Mouse (Mus musculus): ENCODE measurements around the gene Adam12. TPM values are rescaled to one million over a fixed set of nuclear protein-coding genes. Genes with fewer than 3 reads are reported as not detected.

The Adam12 gene
- polyA plus RNA-seq, 1 experiment from 2014 or later, result 24.7 TPM

DNA sequence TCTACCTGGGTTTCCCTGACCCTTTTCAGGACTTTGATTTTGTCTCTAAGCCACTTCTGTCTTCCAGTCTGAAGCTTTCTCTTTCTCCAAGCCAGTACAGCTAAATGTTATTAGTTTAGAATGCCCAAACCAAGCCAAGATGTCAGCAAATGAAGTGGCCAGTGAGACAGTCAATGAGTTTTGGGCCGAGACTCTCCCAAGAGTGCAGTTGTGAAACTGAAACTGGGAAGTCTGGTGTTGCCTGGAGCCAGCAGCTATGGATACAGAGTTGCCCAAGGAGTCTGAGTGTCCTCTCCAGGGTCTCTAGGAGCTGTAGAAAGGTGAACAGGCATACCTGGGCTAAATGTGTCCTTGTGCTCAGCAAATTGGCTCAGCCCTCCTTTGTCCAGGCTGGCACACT, 260.9 kb downstream of the Adam12 start:
- 79% methylated on average over 1 of the region's 1 CpGs for WGBS
- H3K27ac ChIP-seq (replicated peaks; ENCODE audit: low read depth, low read length), result no peak overlapping the region
- H3K9me3 ChIP-seq (ENCODE audit: control insufficient read depth, low read length), result no peaks in the 10 kb centered on the region
- DNase-seq (ENCODE audit: low spot score), result no peak
- H3K4me2 ChIP-seq (ENCODE audit: low read depth, low read length), result no peak overlapping the region
- ATAC-seq (ENCODE audit: low read depth), result no peak
- H3K4me3 ChIP-seq (ENCODE audit: low read depth, low read length), result no peak overlapping the region
- no peaks in the 10 kb centered on the region for H3K27me3 ChIP-seq (replicated peaks; ENCODE audit: control insufficient read depth, insufficient read depth, low read length)
- H3K9ac ChIP-seq (ENCODE audit: low read depth, low read length), result no peak overlapping the region
- no peaks in the 10 kb centered on the region for H3K36me3 ChIP-seq (ENCODE audit: control insufficient read depth, insufficient read depth, low read length)
- peaks cover 7% of the 10 kb centered on the region; the same call in 1 of the 2 replicates for H3K4me1 ChIP-seq (ENCODE audit: control insufficient read depth, insufficient read depth, low read length)

DNA sequence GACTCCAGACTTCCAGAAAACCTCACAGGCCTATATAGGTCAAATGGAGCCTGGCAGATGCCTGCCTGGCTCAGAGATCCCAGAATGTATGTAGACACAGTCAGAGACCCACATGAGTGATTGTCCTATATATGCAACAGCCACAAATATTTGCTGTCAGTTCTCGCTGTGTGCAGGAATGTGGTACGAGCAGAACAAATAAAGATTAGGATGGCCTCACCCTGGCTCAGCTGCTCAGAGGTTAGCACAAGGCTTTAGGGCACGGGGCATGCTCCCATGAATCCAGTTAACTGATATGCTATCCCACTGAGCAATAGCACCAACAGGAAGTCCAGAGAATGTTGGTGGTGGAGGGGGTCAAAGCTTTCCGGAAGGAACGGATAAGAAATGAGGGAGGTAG, 261.5 kb downstream of the Adam12 start:
- H3K4me2 ChIP-seq (ENCODE audit: low read depth, low read length), result no peak overlapping the region
- no peak for ATAC-seq (ENCODE audit: low read depth)
- H3K4me3 ChIP-seq (ENCODE audit: low read depth, low read length), result no peak overlapping the region
- peaks cover under 1% of the 10 kb centered on the region; the same call in 1 of the 2 replicates for H3K4me1 ChIP-seq (ENCODE audit: control insufficient read depth, insufficient read depth, low read length)
- H3K27ac ChIP-seq (replicated peaks; ENCODE audit: low read depth, low read length), result no peak overlapping the region
- 57% methylated on average over 5 of the region's 5 CpGs for WGBS
- H3K27me3 ChIP-seq (replicated peaks; ENCODE audit: control insufficient read depth, insufficient read depth, low read length), result no peaks in the 10 kb centered on the region
- H3K9me3 ChIP-seq (ENCODE audit: control insufficient read depth, low read length), result no peaks in the 10 kb centered on the region
- no peaks in the 10 kb centered on the region for H3K36me3 ChIP-seq (ENCODE audit: control insufficient read depth, insufficient read depth, low read length)
- no peak for DNase-seq (ENCODE audit: low spot score)
- no peak overlapping the region for H3K9ac ChIP-seq (ENCODE audit: low read depth, low read length)

DNA sequence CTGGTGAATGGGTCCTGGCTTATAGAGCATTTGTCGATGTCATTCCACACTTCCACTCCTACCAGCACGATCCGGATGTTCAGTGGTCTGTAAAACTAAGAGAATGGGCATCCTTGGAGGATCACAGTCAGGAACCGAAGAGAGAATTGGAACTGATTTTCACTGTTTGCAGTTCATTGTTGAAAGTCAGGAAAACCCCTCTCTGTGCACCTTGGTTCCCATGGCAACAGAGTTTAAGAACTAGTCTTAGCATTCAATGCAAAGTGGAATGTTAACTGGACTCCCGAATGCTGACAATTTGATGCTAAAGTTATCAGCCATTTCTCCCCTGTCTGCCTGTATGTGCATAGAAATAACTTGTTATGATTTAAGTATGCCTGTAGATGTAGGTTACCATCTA, 264.0 kb downstream of the Adam12 start:
- Histone ChIP-seq H3K27ac (replicated peaks; ENCODE audit: low read depth, low read length) (no peak overlapping the region), H3K9ac (ENCODE audit: low read depth, low read length) (no peak overlapping the region), H3K27me3 (replicated peaks; ENCODE audit: control insufficient read depth, insufficient read depth, low read length) (no peaks in the 10 kb centered on the region), H3K4me3 (ENCODE audit: low read depth, low read length) (no peak overlapping the region), H3K36me3 (ENCODE audit: control insufficient read depth, insufficient read depth, low read length) (no peaks in the 10 kb centered on the region), H3K4me2 (ENCODE audit: low read depth, low read length) (no peak overlapping the region), H3K9me3 (ENCODE audit: control insufficient read depth, low read length) (no peaks in the 10 kb centered on the region), H3K4me1 (ENCODE audit: control insufficient read depth, insufficient read depth, low read length) (no peaks in the 10 kb centered on the region)
- DNase-seq (ENCODE audit: low spot score) (no peak), ATAC-seq (ENCODE audit: low read depth) (no peak)
- 76% methylated on average over 5 of the region's 5 CpGs for WGBS

- H3K9ac ChIP-seq (ENCODE audit: low read depth, low read length), result no peak overlapping the region
- no peak overlapping the region for H3K4me2 ChIP-seq (ENCODE audit: low read depth, low read length)
- WGBS, result 56% methylated on average over 8 of the region's 8 CpGs
- no peaks in the 10 kb centered on the region for H3K4me1 ChIP-seq (ENCODE audit: control insufficient read depth, insufficient read depth, low read length)
- peak overlapping the region; percentile 24; the same call in 1 of the 2 replicates for H3K27ac ChIP-seq (replicated peaks; ENCODE audit: low read depth, low read length)
- H3K36me3 ChIP-seq (ENCODE audit: control insufficient read depth, insufficient read depth, low read length), result no peaks in the 10 kb centered on the region
- DNase-seq (ENCODE audit: low spot score) (peak; percentile 52), ATAC-seq (ENCODE audit: low read depth) (0 out of 2 replicates have a peak, but pooled peaks have one; percentile 26)
- no peaks in the 10 kb centered on the region for H3K27me3 ChIP-seq (replicated peaks; ENCODE audit: control insufficient read depth, insufficient read depth, low read length)
- H3K9me3 ChIP-seq (ENCODE audit: control insufficient read depth, low read length), result no peaks in the 10 kb centered on the region
- H3K4me3 ChIP-seq (ENCODE audit: low read depth, low read length), result no peak overlapping the region
Measured at GRCm38 (mm10) chr7:133963501-133963900, 268.4 kb downstream of the Adam12 start.

DNA sequence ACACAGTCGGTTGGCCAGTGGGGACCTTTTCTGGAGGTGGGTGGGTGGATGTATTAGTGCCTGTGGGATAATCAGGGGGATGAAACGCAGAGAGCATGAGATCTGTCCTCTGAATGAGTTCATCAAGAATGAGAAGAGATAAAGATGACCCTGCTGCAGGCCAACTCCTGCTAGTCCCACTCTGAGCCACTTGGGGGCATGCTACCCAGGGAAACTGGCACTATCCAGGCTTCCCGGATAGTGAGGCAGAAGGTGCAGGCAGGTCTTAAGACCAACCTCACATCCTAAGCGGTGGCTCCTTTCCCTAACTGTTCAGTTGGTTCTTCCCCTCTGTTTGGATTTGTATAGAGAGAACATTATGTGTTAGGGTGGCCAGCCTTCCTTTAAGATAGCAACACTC, 272.7 kb downstream of the Adam12 start:
- no peak overlapping the region for H3K4me2 ChIP-seq (ENCODE audit: low read depth, low read length)
- H3K36me3 ChIP-seq (ENCODE audit: control insufficient read depth, insufficient read depth, low read length), result no peaks in the 10 kb centered on the region
- WGBS, result 67% methylated on average over 4 of the region's 4 CpGs
- no peak overlapping the region for H3K4me3 ChIP-seq (ENCODE audit: low read depth, low read length)
- no peaks in the 10 kb centered on the region for H3K4me1 ChIP-seq (ENCODE audit: control insufficient read depth, insufficient read depth, low read length)
- no peaks in the 10 kb centered on the region for H3K9me3 ChIP-seq (ENCODE audit: control insufficient read depth, low read length)
- H3K27me3 ChIP-seq (replicated peaks; ENCODE audit: control insufficient read depth, insufficient read depth, low read length), result no peaks in the 10 kb centered on the region
- ATAC-seq (ENCODE audit: low read depth) (no peak), DNase-seq (ENCODE audit: low spot score) (no peak)
- H3K9ac ChIP-seq (ENCODE audit: low read depth, low read length), result no peak overlapping the region
- H3K27ac ChIP-seq (replicated peaks; ENCODE audit: low read depth, low read length), result no peak overlapping the region

DNA sequence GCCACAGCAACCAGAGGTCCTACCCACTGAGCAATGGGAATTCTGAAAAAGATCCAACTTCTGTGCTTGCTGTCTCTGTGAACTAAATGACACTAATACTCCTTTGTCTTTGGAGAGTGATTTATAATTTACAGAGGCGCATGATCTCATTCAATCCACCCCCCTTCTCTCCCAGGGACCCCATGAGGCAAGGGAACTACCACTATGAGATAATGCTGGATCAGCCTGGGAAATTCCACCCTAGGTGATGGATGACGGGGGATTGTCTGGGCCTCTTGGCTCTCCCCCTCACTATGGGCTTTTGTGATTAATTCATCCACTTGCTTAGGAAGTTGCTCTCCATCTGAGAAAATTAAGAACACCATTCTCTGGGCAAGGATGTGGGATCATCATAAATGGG, 274.1 kb downstream of the Adam12 start:
- Histone ChIP-seq H3K9ac (ENCODE audit: low read depth, low read length) (no peak overlapping the region), H3K4me3 (ENCODE audit: low read depth, low read length) (no peak overlapping the region), H3K36me3 (ENCODE audit: control insufficient read depth, insufficient read depth, low read length) (no peaks in the 10 kb centered on the region), H3K9me3 (ENCODE audit: control insufficient read depth, low read length) (no peaks in the 10 kb centered on the region), H3K27ac (replicated peaks; ENCODE audit: low read depth, low read length) (no peak overlapping the region), H3K4me1 (ENCODE audit: control insufficient read depth, insufficient read depth, low read length) (no peaks in the 10 kb centered on the region), H3K27me3 (replicated peaks; ENCODE audit: control insufficient read depth, insufficient read depth, low read length) (no peaks in the 10 kb centered on the region), H3K4me2 (ENCODE audit: low read depth, low read length) (no peak overlapping the region)
- peak; percentile 66; the same call in 1 of the 2 replicates for ATAC-seq (ENCODE audit: low read depth)
- peak; percentile 55 for DNase-seq (ENCODE audit: low spot score)
- 44% methylated on average over 2 of the region's 2 CpGs for WGBS

DNA sequence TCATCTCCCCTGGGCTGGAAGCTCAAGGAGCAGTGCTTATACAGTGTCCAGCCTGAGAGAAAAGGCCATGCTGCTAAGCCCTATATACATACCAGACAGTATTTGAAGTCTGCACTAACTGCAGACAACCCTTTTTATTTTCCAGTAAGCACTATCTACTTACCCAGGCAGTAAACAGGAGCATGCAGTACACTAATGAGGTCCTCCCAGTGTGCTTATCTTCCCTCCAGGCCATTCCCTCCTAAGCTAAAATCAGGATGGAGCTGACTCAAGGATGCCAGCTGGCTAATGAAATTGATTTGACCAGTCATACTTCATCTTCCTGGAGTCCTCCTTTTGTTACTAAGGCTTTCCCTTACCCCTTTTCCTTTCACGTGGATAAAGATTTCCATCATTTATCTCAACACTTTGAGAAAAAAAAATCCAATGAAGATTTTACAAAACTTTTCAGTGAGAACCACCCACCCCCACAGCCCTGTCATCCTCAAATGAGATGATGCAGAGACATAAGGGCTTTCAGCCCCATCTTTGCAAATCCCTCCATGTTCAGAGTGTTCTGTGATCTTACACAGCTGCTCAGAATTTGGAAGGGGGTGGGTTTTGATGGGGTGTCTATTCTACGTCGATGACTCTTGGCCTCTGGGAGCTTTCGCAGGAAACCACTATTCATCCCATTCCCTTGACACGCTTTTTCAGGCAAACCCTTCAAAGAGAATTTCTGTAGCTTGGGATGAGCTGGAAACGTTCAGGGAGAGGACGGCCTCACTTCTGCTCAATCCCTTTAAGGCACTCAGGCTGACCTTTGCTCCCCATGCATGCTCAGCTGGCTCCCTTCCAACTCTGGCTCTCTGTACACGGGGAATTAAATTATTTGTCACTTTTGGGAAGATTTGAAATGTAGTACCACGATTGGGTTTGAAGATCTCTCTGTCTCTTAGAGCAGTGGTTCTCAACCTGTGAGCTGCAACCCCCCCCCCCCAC, 277.5 kb downstream of the Adam12 start:
- 33% methylated on average over 9 of the region's 9 CpGs for WGBS
- peak; percentile 42 for DNase-seq (ENCODE audit: low spot score)

GRCm38 (mm10) chr7:133951777-133952545, 280.0 kb downstream of the Adam12 start:
- Histone ChIP-seq H3K27me3 (replicated peaks; ENCODE audit: control insufficient read depth, insufficient read depth, low read length) (no peaks in the 10 kb centered on the region), H3K27ac (replicated peaks; ENCODE audit: low read depth, low read length) (no peak overlapping the region), H3K4me2 (ENCODE audit: low read depth, low read length) (no peak overlapping the region), H3K9ac (ENCODE audit: low read depth, low read length) (no peak overlapping the region), H3K4me1 (ENCODE audit: control insufficient read depth, insufficient read depth, low read length) (no peaks in the 10 kb centered on the region), H3K9me3 (ENCODE audit: control insufficient read depth, low read length) (no peaks in the 10 kb centered on the region), H3K4me3 (ENCODE audit: low read depth, low read length) (no peak overlapping the region), H3K36me3 (ENCODE audit: control insufficient read depth, insufficient read depth, low read length) (no peaks in the 10 kb centered on the region)
- 69% methylated on average over 14 of the region's 14 CpGs for WGBS
- DNase-seq (ENCODE audit: low spot score) (no peak), ATAC-seq (ENCODE audit: low read depth) (no peak)

More for the DNA sequence above, 277.5 kb downstream of the Adam12 start:
- H3K27me3 ChIP-seq (replicated peaks; ENCODE audit: control insufficient read depth, insufficient read depth, low read length), result no peaks in the 10 kb centered on the region
- H3K9me3 ChIP-seq (ENCODE audit: control insufficient read depth, low read length), result no peaks in the 10 kb centered on the region
- no peak overlapping the region for H3K9ac ChIP-seq (ENCODE audit: low read depth, low read length)
- no peak overlapping the region for H3K27ac ChIP-seq (replicated peaks; ENCODE audit: low read depth, low read length)
- ATAC-seq (ENCODE audit: low read depth), result no peak
- no peaks in the 10 kb centered on the region for H3K36me3 ChIP-seq (ENCODE audit: control insufficient read depth, insufficient read depth, low read length)
- H3K4me1 ChIP-seq (ENCODE audit: control insufficient read depth, insufficient read depth, low read length), result no peaks in the 10 kb centered on the region
- no peak overlapping the region for H3K4me3 ChIP-seq (ENCODE audit: low read depth, low read length)
- H3K4me2 ChIP-seq (ENCODE audit: low read depth, low read length), result no peak overlapping the region
